Mouse (Mus musculus) spleen, adult 2 months (tissue): ENCODE measurements around the gene Gm11639.

ENCODE experiments used
- CTCF ChIP-seq: fragments of 200-500 bp; IDR thresholded peaks from 2 replicates; pipeline ENCODE4 v1.5.1; 2011; ENCODE audit warnings: mild to moderate bottlenecking, inconsistent platforms; ENCODE audit not compliant: insufficient read depth, insufficient read length, insufficient replicate concordance; ENCODE audit errors: extremely low read depth
- POLR2A ChIP-seq: fragments of 200-500 bp; IDR thresholded peaks from 2 replicates; pipeline ENCODE4 v1.6.1; 2011; ENCODE audit warnings: low read depth, low read length, inconsistent platforms

- TF ChIP-seq CTCF, result no peak
- no peak for TF ChIP-seq POLR2A
Measured at GRCm38 (mm10) chr11:105144508-105145210, 459.2 kb downstream of the Gm11639 start.
